Mouse (Mus musculus) left cerebral cortex, postnatal 10 days (tissue): ENCODE measurements around the gene Gpr107. TPM values are rescaled to one million over a fixed set of nuclear protein-coding genes. Genes with fewer than 3 reads are reported as not detected.
A peak's percentile ranks its signal among the peaks of the same experiment; 100 is the strongest.

Source experiments
- DNase-seq, 2 experiments: peaks; one replicate each; pipeline ENCODE4 v3.0.0; 2021 to 2022; ENCODE audit warnings: low spot score in 2 of 2, mixed read lengths in 1 of 2; ENCODE audit errors: extremely low spot score in 1 of 2
- intact Hi-C: fragments of 180-260 bp; cut with DNase I; formaldehyde crosslinking; loops from one replicate; pipeline ENCODE4 v1.15.1; 2025
- total RNA-seq, 2 experiments: library from RNA; stranded (reverse); gene quantifications; 2 replicates each; pipeline ENCODE4 v1.2.3; 2021

Gene Gpr107
- total RNA-seq, 2 experiments from 2014 or later = 50.2 to 61.9 TPM

DNA sequence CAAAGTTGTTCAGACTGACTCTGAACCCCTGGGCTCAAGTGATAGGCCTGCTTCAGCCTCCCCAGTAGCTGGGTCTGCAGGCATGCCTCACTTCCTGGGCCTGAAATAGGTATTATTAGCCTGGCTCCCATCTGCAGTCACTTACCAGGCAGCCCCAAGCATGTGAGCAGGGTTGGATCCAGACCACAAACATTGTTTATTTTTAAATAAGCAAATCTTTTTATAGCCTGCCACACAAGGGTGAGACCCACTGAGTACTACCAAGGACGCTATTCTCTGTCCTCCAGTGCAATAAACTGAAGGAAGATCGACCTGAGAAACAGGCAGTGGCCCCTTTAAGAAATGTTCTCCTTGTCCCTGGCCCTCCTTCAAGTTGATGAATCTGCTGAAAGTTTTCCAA, 27.4 kb upstream of the Gpr107 start:
- intact Hi-C loops = no loop called here
- DNase-seq = no peak

DNA sequence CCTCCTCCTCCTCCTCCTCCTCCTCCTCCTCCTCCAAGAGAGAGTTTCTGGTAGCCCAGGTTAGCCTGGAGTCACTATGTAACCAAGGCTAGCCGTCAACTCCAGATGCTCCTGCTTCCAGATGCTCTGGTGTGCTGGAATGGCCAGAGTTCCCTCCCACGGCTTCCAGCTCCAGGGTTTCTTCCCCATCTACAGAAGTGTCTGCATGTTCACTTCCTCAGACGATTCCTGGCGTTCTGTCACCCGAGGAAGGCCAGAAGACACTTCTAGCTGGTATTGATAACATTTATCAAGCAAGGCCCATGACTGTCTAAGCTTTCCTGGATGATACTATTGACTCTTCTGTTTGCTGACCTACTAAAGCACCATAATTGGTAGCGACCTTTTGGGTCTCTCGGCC, 27.0 kb upstream of the Gpr107 start:
- no peak for DNase-seq
- intact Hi-C loops = no loop called here

DNA sequence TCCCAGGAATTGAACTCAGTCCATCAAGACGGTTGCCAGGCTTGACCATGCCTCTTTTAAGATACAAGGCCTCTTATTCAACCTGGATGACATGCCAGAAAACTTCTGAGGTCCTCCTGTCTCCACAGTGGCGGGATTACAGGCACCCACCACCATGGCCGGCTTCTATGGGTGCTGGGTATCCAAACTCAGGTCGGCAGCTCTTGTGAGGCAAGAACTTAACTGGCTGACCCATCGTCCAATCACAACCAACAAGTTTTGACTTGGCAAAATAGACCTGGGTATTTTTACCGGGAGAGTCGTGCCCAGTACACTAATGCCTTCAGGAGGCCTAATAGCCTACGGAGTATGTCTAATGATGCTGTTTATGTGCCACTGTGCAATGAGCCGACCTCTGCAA, 26.1 kb upstream of the Gpr107 start:
- DNase-seq = no peak
- intact Hi-C loops = no loop called here

DNA sequence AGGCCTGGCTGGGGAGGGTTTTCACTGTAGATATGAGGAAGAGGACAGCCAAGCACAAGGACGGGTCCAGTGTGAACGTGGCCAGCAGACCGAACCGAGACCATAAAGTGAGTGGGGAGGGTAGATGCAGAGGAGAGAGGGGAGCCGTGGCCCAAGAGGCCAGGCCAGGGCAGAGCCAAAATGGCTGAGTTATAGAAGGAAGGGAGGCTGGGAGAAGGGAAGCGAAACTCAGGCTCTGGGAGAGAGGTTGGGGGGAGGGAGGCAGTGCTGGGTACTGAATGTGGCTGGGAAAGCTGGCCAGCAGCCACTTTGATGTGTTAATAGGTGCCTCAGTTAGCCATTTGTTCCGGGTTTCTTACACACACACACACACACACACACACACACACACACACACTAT, 24.9 kb upstream of the Gpr107 start:
- no peak for DNase-seq
- intact Hi-C loops = no loop called here

DNA sequence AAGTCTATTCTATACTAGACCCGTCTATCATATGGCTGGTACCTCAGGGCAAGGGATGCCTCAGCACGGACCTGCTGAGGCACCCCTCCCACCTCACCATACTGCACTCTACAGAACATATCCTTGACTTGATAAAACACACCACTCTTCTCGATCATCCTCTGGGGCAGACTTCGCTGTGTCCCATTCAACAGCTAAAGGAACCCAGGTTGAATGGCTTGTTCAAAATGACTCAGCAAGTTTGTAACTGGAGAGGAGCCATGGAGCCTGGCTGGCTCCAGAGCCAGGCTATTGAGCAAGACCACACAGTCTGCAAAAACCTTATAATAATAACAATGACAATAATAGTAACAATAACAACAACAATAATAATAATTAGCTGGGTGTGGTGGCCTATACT, 24.2 kb upstream of the Gpr107 start:
- intact Hi-C loops = no loop called here
- DNase-seq = no peak

DNA sequence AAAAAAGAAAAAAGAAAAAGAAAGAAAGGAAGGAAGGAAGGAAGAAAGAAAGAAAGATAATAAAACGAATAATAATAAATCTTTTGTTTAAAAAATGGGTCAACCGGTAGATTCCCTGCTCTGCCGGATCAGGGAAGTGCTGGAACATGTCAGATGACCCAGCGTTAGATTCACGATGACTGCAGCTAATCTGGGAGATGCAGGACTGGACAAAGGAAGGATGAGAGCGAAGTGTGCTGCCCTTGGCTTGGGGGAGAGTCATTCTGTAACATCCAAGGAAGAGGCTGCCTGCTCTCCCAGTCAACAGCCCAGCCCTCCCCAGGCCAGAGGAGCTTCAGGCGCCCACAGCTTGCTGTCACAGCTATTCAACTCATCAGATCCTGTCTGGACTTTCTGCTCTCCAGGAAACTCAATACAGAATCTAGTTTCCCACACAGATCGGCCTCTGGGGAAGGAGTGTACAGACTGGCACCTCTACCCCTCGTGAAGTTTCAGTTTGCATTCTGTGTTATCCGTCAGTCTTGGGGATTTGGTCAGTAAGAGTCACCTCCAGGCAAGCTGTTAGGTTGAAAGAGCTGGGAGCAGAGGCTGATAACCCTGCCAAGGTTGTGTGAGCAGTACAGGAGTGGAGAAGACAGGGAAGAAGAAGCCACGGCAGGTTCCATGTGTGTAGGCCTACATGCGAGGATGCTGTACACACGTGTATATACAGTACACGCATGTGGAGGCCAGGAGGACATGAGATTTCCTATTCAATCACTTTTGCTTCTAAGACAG, 22.2 kb upstream of the Gpr107 start:
- intact Hi-C loops = no loop called here
- no peak for DNase-seq

DNA sequence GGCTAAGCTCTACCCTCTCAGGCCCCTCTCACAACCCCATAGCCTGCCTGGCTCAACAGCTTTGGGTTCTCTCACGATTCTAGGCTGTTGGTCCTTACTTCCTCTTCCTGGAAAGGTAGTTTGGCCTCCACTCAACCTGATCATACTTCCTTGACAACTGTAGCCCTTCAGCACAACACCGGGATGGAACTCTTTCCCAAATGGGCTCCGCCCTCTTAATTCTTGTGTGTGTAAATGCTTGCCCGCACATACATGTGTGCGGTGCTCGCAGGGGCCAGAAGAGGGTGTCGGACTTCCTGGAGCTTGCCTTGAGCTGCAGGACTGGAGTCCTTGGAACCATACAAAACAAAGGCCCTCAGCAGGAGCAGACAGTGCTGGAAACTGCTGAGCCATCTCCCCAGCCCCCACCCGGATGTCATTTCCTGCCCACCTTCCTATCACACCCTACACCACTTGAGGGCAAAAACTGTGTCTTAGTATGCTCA, 21.3 kb upstream of the Gpr107 start:
- intact Hi-C loops = no loop called here
- peak in 1 of 2 experiments; percentile 71 for DNase-seq

DNA sequence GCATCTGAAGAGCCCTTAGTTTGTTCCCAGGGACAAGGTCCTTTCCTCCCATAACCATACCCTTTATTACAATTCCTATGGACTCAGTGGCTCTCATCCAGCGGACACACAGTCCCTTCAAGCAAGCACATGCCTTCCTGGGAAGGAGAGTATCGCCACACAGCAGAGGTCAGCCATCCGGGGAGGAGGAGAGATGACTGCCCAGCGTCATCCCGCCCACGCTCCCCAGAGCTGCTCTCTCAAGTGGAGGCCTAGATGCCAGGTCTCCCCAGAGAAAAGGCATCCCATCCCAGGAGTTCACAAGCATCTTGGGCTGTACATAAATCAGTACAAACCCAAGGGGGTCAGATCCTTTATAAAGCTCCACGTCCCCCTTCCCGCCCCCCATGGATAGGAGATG, 19.4 kb upstream of the Gpr107 start:
- DNase-seq = peak in 1 of 2 experiments; percentile 56
- intact Hi-C loops = no loop called here

DNA sequence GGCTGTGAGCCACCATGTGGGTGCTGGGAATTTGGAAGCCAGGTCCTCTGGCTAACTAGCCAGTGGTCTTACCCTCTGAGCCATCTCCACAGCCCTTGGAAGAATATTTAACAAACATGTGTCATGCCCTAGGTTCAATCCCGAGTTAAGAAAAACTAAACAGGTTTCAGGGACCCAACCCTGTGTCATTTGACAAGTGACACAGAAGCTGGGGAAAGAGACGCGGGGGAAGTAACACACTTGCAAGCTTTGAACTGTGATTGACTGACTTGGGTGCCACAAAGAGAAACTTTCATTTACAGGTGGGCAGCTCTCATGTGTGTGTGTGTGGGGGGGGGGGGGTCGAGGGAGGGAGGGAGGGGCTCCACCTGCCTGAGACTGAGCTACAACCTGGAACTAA, 18.1 kb upstream of the Gpr107 start:
- DNase-seq = no peak
- intact Hi-C loops = no loop called here

DNA sequence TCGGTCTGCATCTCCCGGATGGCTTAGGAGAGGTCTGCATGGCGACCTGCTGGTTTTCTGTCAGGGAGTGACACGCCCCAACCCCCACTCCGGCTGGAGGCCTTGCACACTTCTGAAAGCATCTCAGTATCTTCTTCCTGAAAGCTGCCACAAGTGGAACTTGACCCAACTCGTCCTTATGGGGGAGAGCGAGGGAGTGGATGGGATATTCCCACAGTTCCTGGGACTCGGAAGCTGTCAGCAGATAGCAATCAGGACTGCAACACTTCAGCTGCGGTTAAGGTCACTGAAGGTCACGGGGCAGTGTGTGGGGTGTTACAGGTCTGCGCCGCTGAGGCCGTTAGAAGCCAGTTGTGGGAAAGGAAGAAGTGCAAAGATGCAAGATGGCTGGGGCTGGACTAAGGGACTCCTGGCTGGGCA, 16.6 kb upstream of the Gpr107 start:
- DNase-seq = no peak
- intact Hi-C loops = no loop called here

DNA sequence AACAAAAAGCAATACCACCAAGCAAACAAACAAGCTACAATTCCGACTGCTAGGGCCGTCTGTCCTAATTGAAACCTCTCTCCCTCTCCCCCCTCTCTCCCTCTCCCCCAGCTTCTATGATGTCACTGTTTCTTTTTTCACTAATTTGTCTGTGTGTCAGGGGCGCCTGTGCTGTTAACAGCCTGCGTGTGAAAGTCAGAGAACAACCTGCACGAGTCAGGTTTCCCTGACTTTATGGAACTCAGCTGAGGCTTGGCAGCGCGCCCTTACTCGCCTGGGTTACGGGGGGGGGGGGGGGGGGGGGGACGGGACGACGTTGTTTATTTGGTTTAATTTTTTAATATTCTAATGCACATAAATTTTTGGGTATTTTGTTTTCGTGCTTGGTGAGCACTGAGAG, 15.8 kb upstream of the Gpr107 start:
- intact Hi-C loops = no loop called here

DNA sequence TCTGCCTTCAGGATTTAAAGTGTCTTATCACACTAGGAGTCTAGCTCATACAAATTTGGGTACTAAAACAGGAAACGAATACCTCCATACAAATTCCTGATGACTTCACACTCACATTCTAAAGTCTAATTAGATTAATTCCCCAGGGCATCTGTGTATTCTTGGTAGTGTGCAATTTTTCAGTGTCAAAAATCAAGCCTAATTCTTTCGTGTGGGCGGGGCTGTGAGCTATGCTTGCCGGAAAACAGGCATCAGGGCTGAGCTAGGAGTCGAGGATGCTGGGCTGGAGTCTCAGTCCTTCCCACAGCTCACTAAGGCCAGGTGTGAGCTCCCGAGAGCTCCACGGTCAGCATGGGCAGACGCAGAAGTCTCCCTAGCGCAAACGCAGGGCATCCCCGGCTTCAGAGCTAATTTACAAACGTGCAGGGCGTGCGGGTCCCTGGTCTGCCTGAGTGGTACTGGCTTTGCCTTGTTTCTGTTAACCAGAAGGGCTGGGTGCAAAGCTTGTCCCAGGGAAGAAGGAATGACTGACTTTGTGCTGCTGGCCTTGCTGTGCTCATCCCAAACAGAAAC, 15.0 kb upstream of the Gpr107 start:
- intact Hi-C loops = no loop called here
- DNase-seq = no peak

More for the DNA sequence above, 15.8 kb upstream of the Gpr107 start:
- DNase-seq = no peak

DNA sequence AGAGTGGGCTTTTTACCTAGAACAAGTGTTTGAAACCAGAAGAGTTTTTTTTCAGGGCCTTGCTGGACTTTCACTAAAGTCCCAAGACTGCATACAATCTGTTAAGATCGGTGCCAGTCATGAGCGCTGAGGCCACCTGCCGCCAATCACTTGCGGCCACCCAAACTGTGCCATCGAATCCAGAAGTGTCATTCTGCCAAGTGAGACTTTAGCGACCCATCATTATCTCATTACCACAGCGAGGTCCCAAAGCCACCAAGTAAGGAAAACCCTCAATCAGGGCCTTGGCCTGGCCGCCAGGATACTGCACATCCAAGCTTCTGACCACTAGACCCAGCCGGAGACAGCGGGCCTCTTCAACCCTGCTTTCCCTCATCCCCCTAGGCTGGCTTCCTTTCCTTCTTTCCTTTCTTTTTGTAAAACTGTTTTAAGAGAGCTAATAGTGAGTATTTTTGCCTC, 12.9 kb upstream of the Gpr107 start:
- DNase-seq = no peak
- intact Hi-C loops = no loop called here

DNA sequence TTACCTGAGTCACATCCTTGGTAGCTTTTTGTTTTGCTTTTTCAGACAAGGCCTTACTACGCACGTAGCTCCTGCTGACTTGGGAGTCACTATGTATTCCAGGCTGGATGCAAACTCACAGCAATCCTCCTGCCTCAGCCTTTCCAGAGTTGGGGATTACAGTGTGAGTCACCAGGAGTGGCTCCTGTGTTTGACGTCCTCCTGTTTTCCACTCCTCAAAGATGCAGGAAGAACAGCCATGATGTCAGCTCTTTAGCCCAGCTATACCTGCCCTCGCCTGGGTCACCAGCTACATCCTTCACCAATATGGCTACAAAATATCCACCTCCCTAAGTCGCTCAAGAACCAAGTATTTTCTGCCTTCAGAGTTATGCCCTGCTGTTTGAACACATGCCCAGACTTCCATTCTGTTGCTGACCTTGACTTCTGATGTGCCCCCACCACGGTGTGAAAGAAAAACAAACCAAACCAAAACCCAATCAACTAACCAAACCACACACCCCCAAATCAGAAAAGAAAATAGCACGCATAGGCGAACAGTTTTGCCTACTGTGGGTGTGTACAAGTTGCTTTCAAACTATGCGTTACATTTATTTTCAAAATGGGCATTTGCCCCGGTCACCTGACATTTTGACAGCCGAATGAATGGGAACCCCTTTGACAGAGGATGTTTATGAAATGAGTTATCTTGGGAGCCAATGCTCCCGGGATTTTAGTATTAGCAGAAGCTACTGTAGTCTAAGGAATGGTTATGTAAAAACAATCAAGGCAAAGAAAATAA, 11.9 kb upstream of the Gpr107 start:
- DNase-seq = no peak
- intact Hi-C loops = loop anchor here (10.0 kb wide), 2 partner anchors 85 to 115 kb away; no protein-coding TSS in a partner anchor

DNA sequence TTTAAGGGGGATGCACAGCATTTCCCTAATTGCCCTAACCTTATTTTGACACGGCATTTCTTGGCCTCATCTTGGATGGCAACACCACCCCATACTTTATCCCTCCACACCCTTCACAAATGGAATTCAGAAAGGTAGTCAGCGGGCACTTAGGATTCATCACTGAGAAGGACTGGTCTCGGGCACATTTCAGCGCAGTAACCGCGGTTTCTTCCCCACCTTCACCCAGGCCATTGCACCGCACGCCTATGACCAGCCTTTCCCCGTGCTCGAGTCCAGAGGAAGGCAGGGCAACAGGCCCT, 11.4 kb upstream of the Gpr107 start:
- peak in 1 of 2 experiments; percentile 49 for DNase-seq
- intact Hi-C loops = loop anchor here (10.0 kb wide), 2 partner anchors 86 to 116 kb away; no protein-coding TSS in a partner anchor

DNA sequence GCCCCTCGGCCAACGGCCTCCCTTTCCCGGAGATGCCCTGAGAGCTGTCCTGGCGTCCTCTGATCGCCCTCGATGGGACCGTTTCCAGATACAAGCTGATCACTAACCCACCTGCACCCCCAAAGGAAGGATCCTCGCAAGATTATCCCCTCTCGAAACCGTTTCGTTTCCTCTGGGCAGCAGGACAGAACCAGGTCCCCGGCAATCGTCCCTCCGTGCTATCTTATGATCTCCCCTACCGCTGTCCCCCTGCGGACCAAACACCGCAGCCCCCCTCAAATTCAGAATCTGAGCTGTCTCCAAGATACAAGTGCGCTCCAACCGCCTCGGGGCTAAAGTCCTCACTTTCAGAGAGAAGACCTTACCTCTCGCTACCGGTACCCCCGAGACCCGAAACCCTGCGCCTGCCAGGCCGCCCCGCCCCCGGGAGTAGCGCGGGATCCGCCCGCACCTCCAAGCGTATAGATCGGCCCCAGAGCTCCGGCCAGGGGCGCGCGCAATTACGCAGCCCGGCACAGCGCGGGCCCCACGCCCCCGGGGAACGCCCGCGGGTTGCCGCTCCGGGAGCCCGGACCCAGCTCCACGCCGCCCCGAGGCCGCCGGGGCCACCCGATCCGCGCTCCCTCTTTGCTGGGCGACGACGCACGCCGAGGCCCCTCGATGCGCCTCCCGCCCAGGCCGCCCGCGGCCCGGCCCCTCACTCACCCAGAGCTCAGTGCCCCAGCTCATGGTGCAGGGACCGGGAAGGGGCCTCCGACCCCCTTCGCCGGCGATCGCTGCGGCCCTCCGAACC, 10.8 kb upstream of the Gpr107 start:
- peak in 1 of 2 experiments; percentile 63 for DNase-seq
- intact Hi-C loops = loop anchor here (10.0 kb wide), 2 partner anchors 86 to 116 kb away; no protein-coding TSS in a partner anchor

DNA sequence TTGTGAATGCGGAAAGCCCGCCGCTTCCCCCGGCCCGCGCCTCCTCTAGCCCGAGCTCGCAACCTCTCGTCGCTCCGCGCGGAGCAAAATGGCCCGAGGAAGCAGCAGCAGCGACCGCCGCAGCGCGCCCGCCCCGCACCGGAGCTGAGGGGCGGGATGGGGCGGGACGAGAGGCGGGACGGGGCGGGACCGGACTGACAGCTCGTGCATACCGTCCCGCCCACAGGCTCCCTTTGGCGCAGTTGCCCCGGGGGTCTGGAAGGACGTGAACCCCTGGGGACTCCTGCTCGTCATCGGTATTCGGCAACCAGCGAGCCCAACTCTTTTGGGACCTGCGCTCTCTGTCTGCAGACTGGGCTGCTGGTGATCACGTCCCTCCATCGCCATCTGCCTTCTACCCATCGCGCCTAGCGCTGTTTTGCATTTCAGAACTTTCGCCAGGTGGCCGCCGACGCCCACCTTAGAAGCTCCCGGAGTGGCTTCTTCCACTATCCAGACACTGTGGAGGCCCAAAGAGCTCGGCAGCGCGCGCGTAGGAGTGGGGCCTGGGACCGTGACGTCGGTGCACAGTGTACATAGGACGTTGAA, 10.2 kb upstream of the Gpr107 start, which contains the start of gene Fnbp1:
Gene Fnbp1, minus strand, starts transcription at position 142 of the 588 bp plus-strand sequence.
- intact Hi-C loops = loop anchor here (10.0 kb wide), 2 partner anchors 87 to 117 kb away; no protein-coding TSS in a partner anchor
- DNase-seq = peak; percentile 76 to 92

DNA sequence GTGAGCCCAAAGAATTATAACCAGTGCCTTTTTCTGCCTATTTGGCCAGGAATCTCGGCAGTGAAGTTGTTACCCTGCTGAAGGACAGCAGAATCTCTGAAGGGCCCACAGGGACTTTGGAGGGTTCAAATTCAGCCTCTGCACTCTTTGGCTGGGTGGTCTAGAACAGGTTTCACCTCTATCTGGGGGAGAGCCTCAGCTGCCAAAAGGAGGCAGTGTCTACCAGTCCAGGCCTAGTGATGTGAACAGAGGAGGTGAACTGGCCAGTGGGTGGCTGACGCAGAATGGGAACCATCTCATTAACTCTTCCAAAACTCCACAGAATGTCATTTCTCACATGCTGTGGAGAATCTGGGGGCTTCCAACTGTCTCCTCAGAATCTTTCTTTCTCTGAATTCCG, 9.6 kb upstream of the Gpr107 start:
- no peak for DNase-seq
- intact Hi-C loops = loop anchor here (10.0 kb wide), 2 partner anchors 88 to 118 kb away; no protein-coding TSS in a partner anchor
